Mouse (Mus musculus) stomach, postnatal 0 days (tissue): ENCODE results near the gene Top2a.

Source experiments
- CTCF ChIP-seq: IDR thresholded peaks from 2 replicates; pipeline ENCODE4 v1.5.1; 2016; ENCODE audit warnings: antibody characterized with exemption, low read depth, mild to moderate bottlenecking, moderate library complexity
- EP300 ChIP-seq: optimal IDR thresholded peaks from 2 replicates; pipeline ENCODE3; 2016; ENCODE audit warnings: antibody characterized with exemption

DNA sequence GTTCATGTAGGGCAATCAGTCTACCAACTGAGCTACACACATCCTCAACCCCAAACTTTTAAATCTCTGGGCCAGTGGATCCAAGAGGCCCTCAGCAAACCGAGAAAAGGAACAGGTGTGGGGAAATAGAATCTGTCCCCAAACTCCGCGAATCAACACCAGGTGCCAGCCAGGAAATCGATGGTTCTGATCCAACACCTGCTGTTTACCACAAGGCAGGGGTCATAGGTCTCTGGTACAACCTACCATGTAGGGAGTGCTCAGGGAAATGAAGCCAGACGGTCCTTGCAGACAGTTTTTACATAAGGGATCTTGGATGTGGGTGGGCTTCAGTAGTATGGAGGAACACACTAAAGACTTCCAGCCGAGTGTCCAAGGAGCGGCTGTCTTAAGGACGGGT lies 43.6 kb upstream of the Top2a start:
- no peak for TF ChIP-seq CTCF
- no peak for TF ChIP-seq EP300
